Mouse (Mus musculus) lung, adult 2 months (tissue): ENCODE measurements at regions not wholly inside any gene's neighbourhood (a gene's known extent, or its start where the extent isn't known, plus 50 kb on each side); places are given as distances from the start of the nearest gene placed in this dataset.

Experiments
- DNase-seq: peaks from one replicate; pipeline ENCODE4 v3.0.0; 2022
- H3K4me1 ChIP-seq: fragments of 200-500 bp; 2 replicates; pipeline ENCODE4 v1.6.1; 2011; ENCODE audit warnings: low read length; ENCODE audit not compliant: control insufficient read depth, insufficient read depth
- H3K4me3 ChIP-seq: fragments of 200-500 bp; replicated peaks from 2 replicates; pipeline ENCODE3; 2011; ENCODE audit warnings: low read depth, mild to moderate bottlenecking, control low read depth, low read length; ENCODE audit errors: extremely low read depth
- CTCF ChIP-seq: fragments of 200-500 bp; IDR thresholded peaks from 2 replicates; pipeline ENCODE4 v1.5.1; 2011; ENCODE audit warnings: mild to moderate bottlenecking, low read length, control low read depth; ENCODE audit not compliant: insufficient read depth
- POLR2A ChIP-seq: fragments of 200-500 bp; IDR thresholded peaks from 2 replicates; pipeline ENCODE4 v1.6.1; 2011; ENCODE audit warnings: low read depth, mild to moderate bottlenecking, control low read depth, low read length, borderline replicate concordance; ENCODE audit errors: extremely low read depth
- WGBS: fragments of 180-500 bp; shearing (Covaris S2); methylation state at CpG from one replicate; pipeline ENCODE4 v1.1.7; 2018; 5-methylcytosine and 5-hydroxymethylcytosine counted together

- peak; percentile 64 for DNase-seq
- 10% methylated on average over 14 of the region's 14 CpGs for WGBS
- Histone ChIP-seq H3K4me1 (no peaks in the 10 kb centered on the region), H3K4me3 (no peak overlapping the region)
- TF ChIP-seq CTCF (peak; percentile 74), POLR2A (no peak)
These were observed 92.9 kb upstream of the Castor2 start for GRCm38 (mm10) chr5:134006470-134007126.

- no peak for TF ChIP-seq CTCF
- TF ChIP-seq POLR2A = no peak
- WGBS = 71% methylated on average over 3 of the region's 3 CpGs
- H3K4me1 ChIP-seq = no peaks in the 10 kb centered on the region
- DNase-seq = no peak
- no peak overlapping the region for H3K4me3 ChIP-seq
These were observed 93.5 kb upstream of the Castor2 start for GRCm38 (mm10) chr5:134006001-134006400.

- no peak overlapping the region for H3K4me3 ChIP-seq
- no peaks in the 10 kb centered on the region for H3K4me1 ChIP-seq
- TF ChIP-seq POLR2A = no peak
- TF ChIP-seq CTCF = no peak
- no peak for DNase-seq
- WGBS = 14% methylated on average over 3 of the region's 3 CpGs
These were observed 99.4 kb upstream of the Castor2 start for GRCm38 (mm10) chr5:134000100-134000499.

- no peaks in the 10 kb centered on the region for H3K4me1 ChIP-seq
- no peak for TF ChIP-seq POLR2A
- no peak for TF ChIP-seq CTCF
- H3K4me3 ChIP-seq = no peak overlapping the region
- DNase-seq = no peak
- 28% methylated on average over 5 of the region's 5 CpGs for WGBS
These were observed 99.8 kb upstream of the Castor2 start for GRCm38 (mm10) chr5:133999698-134000097.

DNA sequence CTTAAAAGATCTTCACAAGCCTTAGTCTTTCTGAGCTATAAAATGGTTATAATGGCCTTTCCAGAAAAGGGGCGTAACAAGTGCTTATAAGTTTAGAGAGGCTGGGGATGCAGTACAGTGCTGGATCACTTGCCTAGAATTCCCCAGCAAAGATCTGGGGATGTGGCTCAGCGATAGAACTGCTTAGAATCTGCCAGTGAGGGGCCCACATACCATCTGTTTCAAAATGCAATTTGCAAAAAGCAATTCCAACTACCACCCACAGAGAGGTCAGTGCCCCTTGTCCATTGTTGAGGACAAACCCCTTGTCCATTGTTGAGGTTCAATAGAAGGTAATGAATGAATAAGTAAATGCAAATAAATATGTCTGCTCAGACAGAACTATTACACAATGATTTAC, 107.5 kb upstream of the Castor2 start:
- DNase-seq = no peak
- Histone ChIP-seq H3K4me1 (no peaks in the 10 kb centered on the region), H3K4me3 (no peak overlapping the region)
- TF ChIP-seq POLR2A (no peak), CTCF (no peak)
- 61% methylated on average over 2 of the region's 2 CpGs for WGBS

DNA sequence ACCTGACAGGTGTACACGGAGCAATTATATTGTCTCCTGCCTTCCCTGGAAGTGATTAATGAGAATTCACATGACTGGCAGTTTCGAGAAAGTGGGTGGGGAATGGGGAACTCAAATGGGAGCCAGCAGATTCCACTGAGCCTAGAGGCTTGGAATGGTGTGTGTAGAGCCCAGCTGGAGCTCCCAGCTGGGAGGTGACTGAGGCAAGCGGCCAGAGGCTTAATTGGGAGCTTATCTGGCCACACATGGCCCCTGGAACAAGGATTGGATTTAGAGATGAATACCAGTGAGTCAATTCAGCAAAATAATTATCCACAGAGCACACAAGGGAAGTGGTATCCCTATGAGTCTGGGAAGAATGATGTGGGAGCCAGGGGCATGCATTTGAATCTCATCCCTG, 108.0 kb upstream of the Castor2 start:
- no peak for DNase-seq
- no peak for TF ChIP-seq CTCF
- WGBS = 21% methylated on average over 3 of the region's 3 CpGs
- H3K4me3 ChIP-seq = no peak overlapping the region
- no peaks in the 10 kb centered on the region for H3K4me1 ChIP-seq

DNA sequence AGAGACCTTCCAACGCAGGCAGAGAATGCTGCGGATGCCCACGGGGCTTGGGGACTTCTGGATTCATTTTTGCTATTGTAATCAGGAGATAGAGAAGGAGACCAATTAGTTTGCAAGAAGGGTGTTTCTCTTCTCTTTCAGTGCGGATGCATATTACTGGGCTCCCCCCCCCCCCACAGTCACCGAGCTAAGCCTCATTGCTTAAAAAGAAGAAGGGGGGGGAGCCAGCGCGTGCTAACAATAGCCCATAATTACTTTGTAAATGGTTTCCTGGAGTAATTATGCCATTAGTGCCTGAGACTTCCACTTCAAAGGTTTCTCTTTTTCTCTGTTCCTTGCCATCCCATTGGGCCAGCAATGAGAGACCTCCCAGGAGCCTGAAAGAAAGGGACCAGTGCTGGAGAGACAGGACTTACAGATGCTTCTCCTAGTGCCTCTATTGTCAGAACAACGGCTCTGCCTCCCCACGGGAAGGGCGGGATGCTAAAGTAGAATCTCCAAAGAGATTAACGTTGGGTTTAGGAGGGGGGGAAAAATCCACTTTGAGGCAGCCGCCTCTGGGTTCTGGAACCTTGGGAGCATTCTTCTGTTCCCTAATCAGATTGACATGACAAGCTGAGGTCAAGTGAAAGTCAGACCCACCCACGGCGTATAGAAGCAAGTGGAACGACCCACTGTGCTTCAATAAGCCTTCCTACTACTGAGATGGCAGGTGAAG, 116.1 kb upstream of the Castor2 start:
- Histone ChIP-seq H3K4me3 (no peak overlapping the region), H3K4me1 (no peaks in the 10 kb centered on the region)
- WGBS = 12% methylated on average over 15 of the region's 15 CpGs
- DNase-seq = no peak
- TF ChIP-seq POLR2A (no peak), CTCF (no peak)

GRCm38 (mm10) chr5:133970421-133970914, 129.0 kb upstream of the Castor2 start:
- no peaks in the 10 kb centered on the region for H3K4me1 ChIP-seq
- TF ChIP-seq POLR2A (no peak), CTCF (no peak)
- no peak overlapping the region for H3K4me3 ChIP-seq
- no peak for DNase-seq
- WGBS = 66% methylated on average over 12 of the region's 12 CpGs

DNA sequence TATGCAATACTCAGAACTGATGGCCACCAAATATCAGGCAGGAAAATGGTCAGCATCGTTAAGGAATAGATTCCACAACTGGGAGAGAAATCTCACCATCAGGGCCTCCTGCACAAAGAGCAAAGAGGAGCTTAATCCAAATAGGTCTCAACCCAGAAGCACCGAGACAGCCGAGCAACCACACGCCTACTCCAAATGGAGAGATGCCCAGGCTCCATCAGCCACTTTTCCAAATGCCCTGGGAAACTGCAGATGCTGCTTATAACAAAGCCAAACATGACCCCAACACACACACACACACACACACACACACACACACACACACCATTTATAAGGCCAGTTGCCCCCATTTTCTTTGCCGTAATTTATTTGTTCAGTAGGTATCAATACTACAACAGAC, 136.2 kb upstream of the Castor2 start:
- TF ChIP-seq CTCF = no peak
- TF ChIP-seq POLR2A = no peak
- DNase-seq = no peak
- 83% methylated on average over 5 of the region's 5 CpGs for WGBS
- Histone ChIP-seq H3K4me3 (no peak overlapping the region), H3K4me1 (no peaks in the 10 kb centered on the region)

- Histone ChIP-seq H3K4me3 (no peak overlapping the region), H3K4me1 (no peaks in the 10 kb centered on the region)
- TF ChIP-seq POLR2A (no peak), CTCF (no peak)
- DNase-seq = no peak
- 70% methylated on average over 3 of the region's 3 CpGs for WGBS
These were observed 158.7 kb upstream of the Castor2 start for GRCm38 (mm10) chr5:133940841-133941240.

- WGBS = 62% methylated on average over 2 of the region's 2 CpGs
- TF ChIP-seq CTCF = no peak
- DNase-seq = no peak
- Histone ChIP-seq H3K4me1 (no peaks in the 10 kb centered on the region), H3K4me3 (no peak overlapping the region)
These were observed 159.5 kb upstream of the Castor2 start for GRCm38 (mm10) chr5:133940030-133940429.
